Mouse (Mus musculus): ENCODE data around the gene Pigw. TPM values are rescaled to one million over a fixed set of nuclear protein-coding genes. Genes with fewer than 3 reads are reported as not detected.
A peak's percentile ranks its signal among the peaks of the same experiment; 100 is the strongest.
"Not testable (repeated sequence)": the region's sequence is repeated elsewhere in the genome, so short reads cannot be mapped to it uniquely, and the experiment has no call there.

Pigw gene
- total RNA-seq, 2 experiments from 2014 or later, result 6.3 to 7.7 TPM

GRCm38 (mm10) chr11:84879007-84879771 lies 896 bp downstream of the Pigw start:
- DNase-seq, result no peak

GRCm38 (mm10) chr11:84876020-84876419 lies 4.1 kb downstream of the Pigw start:
- not testable (repeated sequence) for DNase-seq

- no peak for DNase-seq
Observed at GRCm38 (mm10) chr11:84873042-84873833, 6.8 kb downstream of the Pigw start.

- DNase-seq, result no peak
Observed at GRCm38 (mm10) chr11:84871548-84872069, 8.5 kb downstream of the Pigw start.

GRCm38 (mm10) chr11:84871046-84871445 lies 9.0 kb downstream of the Pigw start:
- DNase-seq, result no peak

GRCm38 (mm10) chr11:84870337-84871043 lies 9.6 kb downstream of the Pigw start, which contains the start of gene Ggnbp2:
Gene Ggnbp2 (minus strand): TSS chr11:84870817.
- peak; percentile 94 for DNase-seq

GRCm38 (mm10) chr11:84869537-84870232 lies 10.4 kb downstream of the Pigw start:
- DNase-seq, result peak; percentile 93

- DNase-seq, result no peak
Observed at GRCm38 (mm10) chr11:84868786-84869259, 11.3 kb downstream of the Pigw start.

GRCm38 (mm10) chr11:84867586-84867985 lies 12.5 kb downstream of the Pigw start:
- no peak for DNase-seq

- DNase-seq, result no peak
Observed at GRCm38 (mm10) chr11:84865268-84865667, 14.8 kb downstream of the Pigw start.

- no peak for DNase-seq
Observed at GRCm38 (mm10) chr11:84855285-84855684, 24.8 kb downstream of the Pigw start.

- no peak for DNase-seq
Observed at GRCm38 (mm10) chr11:84847475-84848090, 32.5 kb downstream of the Pigw start.

GRCm38 (mm10) chr11:84846741-84847474 lies 33.2 kb downstream of the Pigw start:
- no peak for DNase-seq

GRCm38 (mm10) chr11:84839330-84839729 lies 40.8 kb downstream of the Pigw start:
- no peak for DNase-seq

GRCm38 (mm10) chr11:84829495-84829894 lies 50.6 kb downstream of the Pigw start:
- not testable (repeated sequence) for DNase-seq

GRCm38 (mm10) chr11:84828516-84829399 lies 51.3 kb downstream of the Pigw start, which contains the start of gene Dhrs11:
Gene Dhrs11 (minus strand): TSS chr11:84828994.
- DNase-seq, result peak; percentile 97

- DNase-seq, result no peak
Observed at GRCm38 (mm10) chr11:84827901-84828503, 52.1 kb downstream of the Pigw start.

- DNase-seq, result no peak
Observed at GRCm38 (mm10) chr11:84827492-84827891, 52.6 kb downstream of the Pigw start.

All from gastrocnemius, postnatal 10 days (tissue).